ENCODE assay signal across 24 mouse cellular contexts in the genomic region with DNA sequence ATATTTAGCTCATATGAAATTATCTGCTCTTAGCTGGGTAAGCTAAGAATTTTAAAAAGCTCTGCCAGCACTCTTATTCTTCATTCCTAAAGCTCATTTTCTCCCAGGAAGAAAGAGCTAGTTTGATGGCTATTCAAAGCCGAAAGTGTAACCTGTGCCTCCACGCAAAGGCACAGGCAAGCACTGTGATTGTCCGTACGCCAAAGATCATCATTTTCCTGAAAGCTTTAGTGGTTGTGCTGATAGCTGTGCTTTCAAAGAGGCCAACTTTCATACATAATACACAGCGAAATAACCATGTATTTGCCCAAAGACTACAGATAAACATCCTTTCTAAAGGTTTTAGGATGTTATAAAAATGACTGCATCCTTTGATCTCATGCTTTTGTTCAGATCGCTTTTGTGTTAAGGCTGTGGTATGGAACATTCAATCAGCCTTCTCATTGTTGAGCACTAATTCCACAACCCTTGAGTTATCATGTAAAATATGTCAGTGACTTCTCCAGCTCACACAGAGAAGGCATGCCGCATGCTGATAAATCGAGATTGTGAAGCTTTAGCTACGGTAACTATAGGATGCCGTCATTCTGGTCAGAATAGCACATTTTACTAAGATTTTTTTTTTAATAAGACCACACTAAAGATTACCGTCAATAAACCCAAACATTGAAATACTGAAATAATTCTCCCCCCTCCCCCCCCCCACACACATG.
DNase-seq lines count a peak whose midpoint lies in the region; ATAC-seq and TF ChIP-seq lines count a peak whose summit lies in the region.
"Had no signal": no experiment of that assay in that cellular context is flagged by ENCODE, and none has a peak within 500 bp of the region (broad histone marks: within the 10 kb centered on the region; RNA-seq: fewer than 3 reads in every experiment).

No protein-coding gene starts in this region.

- no peaks in the 10 kb centered on the region for H3K27me3 ChIP-seq in forebrain, postnatal 0 days (ENCODE audit: insufficient read depth, low read length)
- no peaks in the 10 kb centered on the region for H3K27me3 ChIP-seq in forebrain, embryonic 10.5 days (ENCODE audit: poor library complexity, severe bottlenecking)
- no peaks in the 10 kb centered on the region for H3K27me3 ChIP-seq in midbrain, embryonic 11.5 days (ENCODE audit: control insufficient read depth, insufficient read depth, low read length)
- H3K27me3 ChIP-seq in midbrain, embryonic 10.5 days (ENCODE audit: low read depth, poor library complexity, severe bottlenecking) = no peaks in the 10 kb centered on the region
- H3K27me3 ChIP-seq in midbrain, embryonic 15.5 days (replicated peaks) = no peaks in the 10 kb centered on the region
- H3K27me3 ChIP-seq: forebrain, embryonic 12.5 days; heart, embryonic 12.5 days; heart, embryonic 15.5 days; hindbrain, embryonic 13.5 days; intestine, embryonic 15.5 days had no signal

- no peak overlapping the region for H3K4me2 ChIP-seq in forebrain, postnatal 0 days (ENCODE audit: low read depth)
- H3K4me2 ChIP-seq in midbrain, embryonic 11.5 days = no peak overlapping the region
- H3K4me2 ChIP-seq in midbrain, embryonic 15.5 days = no peak overlapping the region
- H3K4me2 ChIP-seq: forebrain, embryonic 12.5 days; heart, embryonic 12.5 days; heart, embryonic 15.5 days; hindbrain, embryonic 13.5 days; intestine, embryonic 15.5 days had no signal

- peak; percentile 42 for ATAC-seq in forebrain, postnatal 0 days
- ATAC-seq in midbrain, embryonic 11.5 days (ENCODE audit: low FRiP score) = no peak
- peak; percentile 73 for ATAC-seq in midbrain, embryonic 15.5 days (replicated peaks)
- no peak for ATAC-seq in megakaryocyte, adult 5-6 weeks (ENCODE audit: poor library complexity, severe bottlenecking)
- ATAC-seq: forebrain, embryonic 16.5 days; hindbrain, embryonic 16.5 days; intestine, embryonic 15.5 days had no signal

- H3K4me1 ChIP-seq in forebrain, postnatal 0 days (ENCODE audit: insufficient read depth) = no peaks in the 10 kb centered on the region
- H3K4me1 ChIP-seq in forebrain, embryonic 10.5 days = no peaks in the 10 kb centered on the region
- no peaks in the 10 kb centered on the region for H3K4me1 ChIP-seq in midbrain, embryonic 11.5 days (ENCODE audit: control insufficient read depth, insufficient read depth, low read length)
- peaks cover 6% of the 10 kb centered on the region; the same call in 1 of the 2 replicates for H3K4me1 ChIP-seq in midbrain, embryonic 10.5 days
- 0 out of 2 replicates have a peak, but pooled peaks cover 3% of the 10 kb centered on the region for H3K4me1 ChIP-seq in midbrain, embryonic 15.5 days
- H3K4me1 ChIP-seq: forebrain, embryonic 12.5 days; heart, embryonic 12.5 days; heart, embryonic 15.5 days; hindbrain, embryonic 10.5 days; hindbrain, embryonic 13.5 days; intestine, embryonic 15.5 days had no signal

- 0 out of 2 replicates have a peak, but pooled peaks cover 5% of the 10 kb centered on the region for H3K36me3 ChIP-seq in forebrain, postnatal 0 days (ENCODE audit: insufficient read depth)
- H3K36me3 ChIP-seq in forebrain, embryonic 10.5 days (replicated peaks) = no peaks in the 10 kb centered on the region
- no peaks in the 10 kb centered on the region for H3K36me3 ChIP-seq in midbrain, embryonic 11.5 days (ENCODE audit: control insufficient read depth, insufficient read depth, low read length)
- H3K36me3 ChIP-seq in midbrain, embryonic 10.5 days = no peaks in the 10 kb centered on the region
- no peaks in the 10 kb centered on the region for H3K36me3 ChIP-seq in midbrain, embryonic 15.5 days (replicated peaks)
- H3K36me3 ChIP-seq: forebrain, embryonic 12.5 days; heart, embryonic 12.5 days; heart, embryonic 15.5 days; hindbrain, embryonic 10.5 days; hindbrain, embryonic 13.5 days; intestine, embryonic 15.5 days had no signal

- no peak for DNase-seq in forebrain, postnatal 0 days
- no peak for DNase-seq in forebrain, embryonic 10.5 days (ENCODE audit: extremely low spot score, low spot score)
- peak; percentile 85 for DNase-seq in midbrain, embryonic 11.5 days (ENCODE audit: low spot score, missing footprints)
- DNase-seq in midbrain, embryonic 10.5 days (ENCODE audit: low spot score) = no peak
- no peak for DNase-seq in kidney, adult 8-10 months
- DNase-seq: adrenal gland, adult 2 months; B cell, adult 2 months; cerebellum, adult 11-12 months; cerebellum, adult 8-10 months; cerebellum, postnatal 14 days; gastrocnemius, postnatal 14 days; heart, adult 11 months; heart, postnatal 10 days; heart, postnatal 36 days had no signal

- TF ChIP-seq CTCF in forebrain, postnatal 0 days (IDR thresholded peaks at IDR 0.05; ENCODE audit: low read depth) = no peak

- H3K9me3 ChIP-seq in forebrain, postnatal 0 days (ENCODE audit: low read length) = no peaks in the 10 kb centered on the region
- no peaks in the 10 kb centered on the region for H3K9me3 ChIP-seq in forebrain, embryonic 10.5 days
- no peaks in the 10 kb centered on the region for H3K9me3 ChIP-seq in midbrain, embryonic 11.5 days (ENCODE audit: control insufficient read depth, low read length)
- no peaks in the 10 kb centered on the region for H3K9me3 ChIP-seq in midbrain, embryonic 10.5 days (replicated peaks)
- H3K9me3 ChIP-seq in midbrain, embryonic 15.5 days = no peaks in the 10 kb centered on the region
- H3K9me3 ChIP-seq: forebrain, embryonic 12.5 days; heart, embryonic 12.5 days; heart, embryonic 15.5 days; hindbrain, embryonic 10.5 days; hindbrain, embryonic 13.5 days; intestine, embryonic 15.5 days had no signal

- no peak overlapping the region for H3K9ac ChIP-seq in forebrain, postnatal 0 days
- H3K9ac ChIP-seq in midbrain, embryonic 11.5 days (ENCODE audit: low read length) = no peak overlapping the region
- no peak overlapping the region for H3K9ac ChIP-seq in midbrain, embryonic 15.5 days
- H3K9ac ChIP-seq: forebrain, embryonic 12.5 days; heart, embryonic 12.5 days; heart, embryonic 15.5 days; hindbrain, embryonic 13.5 days; intestine, embryonic 15.5 days had no signal

- 0 out of 2 replicates have a peak overlapping the region, but pooled peaks have one; percentile 21 for H3K27ac ChIP-seq in forebrain, postnatal 0 days (ENCODE audit: low read depth, low read length)
- no peak overlapping the region for H3K27ac ChIP-seq in forebrain, embryonic 10.5 days
- no peak overlapping the region for H3K27ac ChIP-seq in midbrain, embryonic 11.5 days (ENCODE audit: low read depth, low read length)
- no peak overlapping the region for H3K27ac ChIP-seq in midbrain, embryonic 10.5 days (replicated peaks)
- H3K27ac ChIP-seq in midbrain, embryonic 15.5 days = no peak overlapping the region
- H3K27ac ChIP-seq: forebrain, embryonic 12.5 days; heart, embryonic 15.5 days; hindbrain, embryonic 10.5 days; hindbrain, embryonic 13.5 days; intestine, embryonic 15.5 days had no signal

- 68% methylated on average over 11 of the region's 11 CpGs for WGBS in forebrain, postnatal 0 days
- WGBS in forebrain, embryonic 10.5 days = 89% methylated on average over 11 of the region's 11 CpGs
- 72% methylated on average over 11 of the region's 11 CpGs for WGBS in midbrain, embryonic 11.5 days
- 87% methylated on average over 11 of the region's 11 CpGs for WGBS in midbrain, embryonic 10.5 days
- WGBS in midbrain, embryonic 15.5 days = 42% methylated on average over 11 of the region's 11 CpGs

- no peak overlapping the region for H3K4me3 ChIP-seq in forebrain, postnatal 0 days (ENCODE audit: low read depth, low read length)
- no peak overlapping the region for H3K4me3 ChIP-seq in forebrain, embryonic 10.5 days
- no peak overlapping the region for H3K4me3 ChIP-seq in midbrain, embryonic 11.5 days (ENCODE audit: low read depth, low read length)
- no peak overlapping the region for H3K4me3 ChIP-seq in midbrain, embryonic 10.5 days
- no peak overlapping the region for H3K4me3 ChIP-seq in midbrain, embryonic 15.5 days
- H3K4me3 ChIP-seq: forebrain, embryonic 12.5 days; heart, embryonic 12.5 days; heart, embryonic 15.5 days; hindbrain, embryonic 10.5 days; hindbrain, embryonic 13.5 days; intestine, embryonic 15.5 days had no signal

Comparison
In these comparisons a context has a peak if more than half of its experiments do, and no peak if none do; other contexts are left out.
1. ATAC-seq: peak in forebrain, postnatal 0 days (single experiment) and midbrain, embryonic 15.5 days (single experiment); none in midbrain, embryonic 11.5 days (single experiment) and megakaryocyte, adult 5-6 weeks (single experiment).